Mouse (Mus musculus) central nervous system, embryonic 14 days (tissue): Measurements from ENCODE around the gene Il2ra. TPM values are rescaled to one million over a fixed set of nuclear protein-coding genes. Genes with fewer than 3 reads are reported as not detected.

Source experiments
- polyA plus RNA-seq: library from polyadenylated mRNA; depleted of rRNA; stranded (reverse); fragments of >200 nt; gene quantifications from 2 replicates; pipeline ENCODE4 v1.2.3, GENCODE M21; 2012; rRNA removed

The Il2ra gene
- 0.03 TPM in 1 of 2 replicates, not detected in the other for polyA plus RNA-seq

GRCm38 (mm10) chr2:11642451-11642941, at the start of gene Il2ra:
TSS of gene Il2ra (plus strand) at chr2:11642807.

DNA sequence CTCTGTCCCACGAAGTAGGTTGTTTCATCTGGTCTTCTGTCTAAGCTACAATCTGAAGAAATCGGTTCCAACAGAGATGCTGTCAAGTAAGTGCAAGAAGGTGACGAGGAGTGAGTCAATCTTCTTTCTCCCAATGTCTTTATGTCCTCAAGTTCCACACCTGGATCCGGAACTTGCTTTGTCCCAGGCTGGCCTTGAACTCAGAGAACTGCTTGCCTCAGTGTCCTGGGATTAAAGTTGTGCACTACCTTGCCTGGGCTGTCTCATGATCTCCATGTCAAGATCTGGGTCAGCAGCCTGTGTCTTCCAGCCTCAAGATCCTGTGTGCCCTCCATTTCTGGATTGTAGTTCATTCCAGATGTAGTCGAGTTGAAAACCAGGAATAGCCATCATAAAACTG, 38.6 kb upstream of the Il2ra start, which contains the start of gene Rbm17:
TSS of gene Rbm17 (minus strand) at position 101 of the 400 bp plus-strand sequence.

GRCm38 (mm10) chr2:11625890-11626289, 16.7 kb upstream of the Il2ra start, which contains the start of gene Gm17490:
TSS of gene Gm17490 (minus strand) at chr2:11626264.

DNA sequence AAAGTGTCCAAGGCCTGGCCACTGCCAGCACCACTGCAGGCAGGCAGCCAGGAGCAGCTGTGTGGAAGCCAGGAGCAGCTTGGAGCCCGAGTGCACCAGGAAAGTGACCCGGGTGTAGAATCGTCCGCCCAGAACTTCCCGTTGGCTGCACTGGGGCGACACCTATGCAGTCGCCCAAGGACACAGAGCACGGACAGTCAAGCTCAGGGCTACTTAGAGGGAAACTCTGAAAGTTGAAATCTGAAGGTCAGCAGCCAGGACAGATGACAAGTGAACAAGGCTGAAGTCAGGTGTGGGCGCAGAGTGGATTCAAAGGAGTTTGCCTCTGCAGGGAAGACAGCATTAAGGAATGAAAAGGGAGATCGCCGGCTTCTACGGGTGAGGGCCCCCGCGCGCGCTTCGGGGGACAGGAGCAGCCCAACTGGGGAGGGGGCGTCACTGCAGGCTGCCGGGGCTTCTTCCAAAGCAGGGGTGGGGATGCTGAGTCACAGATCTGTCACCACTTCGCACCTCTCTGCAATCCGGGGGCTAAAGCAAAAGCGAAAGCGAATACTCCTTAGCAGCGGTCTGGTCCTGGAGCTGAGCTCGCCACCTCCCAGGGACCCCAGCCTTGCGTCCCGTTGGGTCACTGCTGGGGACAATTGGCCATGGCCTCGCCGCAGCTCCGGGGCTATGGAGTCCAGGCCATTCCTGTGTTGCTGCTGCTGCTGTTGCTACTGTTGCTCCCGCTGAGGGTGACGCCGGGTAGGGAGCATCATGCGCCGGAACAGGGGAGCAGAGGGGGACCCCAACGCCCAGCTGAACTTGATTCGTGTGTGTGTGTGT, 62.8 kb downstream of the Il2ra start, which contains the start of gene Il15ra:
TSS of gene Il15ra (plus strand) at position 90 of the 825 bp plus-strand sequence.

Other genes starting within 250 kb of the Il2ra start
- 38.6 and 42.3 TPM in 2 replicates for gene Pfkfb3, start 88.7 kb upstream of the Il2ra start, polyA plus RNA-seq
- 209 and 233 TPM in 2 replicates for gene Rbm17, start 38.7 kb upstream of the Il2ra start, polyA plus RNA-seq
- gene Gm17490, start 16.5 kb upstream of the Il2ra start, polyA plus RNA-seq = not detected in 2 replicates
- gene Il15ra, start 62.5 kb downstream of the Il2ra start, polyA plus RNA-seq = 0.81 and 2.0 TPM in 2 replicates
- gene Fbh1, start 134.8 kb downstream of the Il2ra start, polyA plus RNA-seq = 106 TPM in 2 replicates
- 168 and 172 TPM in 2 replicates for gene Ankrd16, start 135.1 kb downstream of the Il2ra start, polyA plus RNA-seq